ENCODE assay signal across 8 mouse cellular contexts in genomic region chr10:37138311-37138731, GRCm38 (mm10). TPM values are rescaled to one million over a fixed set of nuclear protein-coding genes. Genes with fewer than 3 reads are reported as not detected.
DNase-seq lines count a peak whose midpoint lies in the region; ATAC-seq lines count a peak whose summit lies in the region.

No protein-coding gene starts in this region.

- H3K36me3 ChIP-seq in embryonic facial prominence, embryonic 10.5 days (replicated peaks) = peaks cover 36% of the 10 kb centered on the region
- H3K36me3 ChIP-seq in heart, embryonic 14.5 days (ENCODE audit: control insufficient read depth, insufficient read depth, low read length) = peaks cover 29% of the 10 kb centered on the region
- H3K36me3 ChIP-seq in liver, embryonic 16.5 days (ENCODE audit: control insufficient read depth, insufficient read depth) = no peaks in the 10 kb centered on the region; the same call in 1 of the 2 replicates

- DNase-seq in urinary bladder, postnatal 14 days (ENCODE audit: low spot score) = peak; percentile 17
- DNase-seq in urinary bladder, postnatal 10 days (ENCODE audit: low spot score) = no peak
- DNase-seq in embryonic facial prominence, embryonic 10.5 days (ENCODE audit: low spot score) = peak; percentile 70
- peak; percentile 16 for DNase-seq in large intestine, adult 2 months (ENCODE audit: low read depth, low spot score)
- DNase-seq in right cerebral cortex, adult 2 months (ENCODE audit: low spot score in 2 of 2) = peak; percentile 25 to 48

- peaks cover 12% of the 10 kb centered on the region for H3K4me1 ChIP-seq in embryonic facial prominence, embryonic 10.5 days
- 0 out of 4 replicates have a peak, but pooled peaks cover 0 to 9% of the 10 kb centered on the region in 2 experiments for H3K4me1 ChIP-seq in heart, embryonic 14.5 days (ENCODE audit: control insufficient read depth in 2 of 2, insufficient read depth in 2 of 2, low read length in 2 of 2)
- no peaks in the 10 kb centered on the region; the same call in 1 of the 2 replicates for H3K4me1 ChIP-seq in liver, embryonic 16.5 days (ENCODE audit: control insufficient read depth, low read depth, low read length)

- H3K4me2 ChIP-seq in heart, embryonic 14.5 days (ENCODE audit: low read length) = peak overlapping the region; percentile 85
- peak overlapping the region; percentile 79 for H3K4me2 ChIP-seq in liver, embryonic 16.5 days (ENCODE audit: low read depth, low read length)

- H3K27ac ChIP-seq in embryonic facial prominence, embryonic 10.5 days (replicated peaks) = peak overlapping the region; percentile 100
- H3K27ac ChIP-seq in heart, embryonic 14.5 days (replicated peaks in 1 of 2; ENCODE audit: control insufficient read depth in 1 of 2, insufficient read depth in 1 of 2, low read depth in 2 of 2, low read length in 2 of 2) = peak overlapping the region; percentile 93 to 96
- peak overlapping the region; percentile 86 for H3K27ac ChIP-seq in liver, embryonic 16.5 days (ENCODE audit: low read length)

- H3K27me3 ChIP-seq in embryonic facial prominence, embryonic 10.5 days (replicated peaks; ENCODE audit: low read depth, poor library complexity, severe bottlenecking) = no peaks in the 10 kb centered on the region
- no peaks in the 10 kb centered on the region for H3K27me3 ChIP-seq in heart, embryonic 14.5 days (ENCODE audit: control insufficient read depth, insufficient read depth, low read length)
- H3K27me3 ChIP-seq in liver, embryonic 16.5 days (ENCODE audit: control insufficient read depth, insufficient read depth, low read depth, low read length) = peaks cover 69% of the 10 kb centered on the region

- H3K4me3 ChIP-seq in embryonic facial prominence, embryonic 10.5 days = peak overlapping the region; percentile 90
- peak overlapping the region; percentile 65 to 76 for H3K4me3 ChIP-seq in heart, embryonic 14.5 days (ENCODE audit: control insufficient read depth in 1 of 2, insufficient read depth in 1 of 2, low read depth in 1 of 2, low read length in 2 of 2)
- H3K4me3 ChIP-seq in liver, embryonic 16.5 days (ENCODE audit: low read depth, low read length) = peak overlapping the region; percentile 67

- H3K9me3 ChIP-seq in embryonic facial prominence, embryonic 10.5 days = no peaks in the 10 kb centered on the region
- no peaks in the 10 kb centered on the region for H3K9me3 ChIP-seq in heart, embryonic 14.5 days (ENCODE audit: control insufficient read depth, low read length)
- H3K9me3 ChIP-seq in liver, embryonic 16.5 days (replicated peaks; ENCODE audit: control insufficient read depth, low read length) = no peaks in the 10 kb centered on the region

- ATAC-seq in heart, embryonic 14.5 days (ENCODE audit: insufficient number of reproducible peaks, insufficient read depth, low FRiP score, low read depth) = no peak
- no peak for ATAC-seq in liver, embryonic 16.5 days (ENCODE audit: low read depth)
- ATAC-seq in erythroid progenitor cell, adult 5-6 weeks (replicated peaks; ENCODE audit: low FRiP score, poor library complexity, severe bottlenecking) = no peak

- WGBS in embryonic facial prominence, embryonic 10.5 days = under 1% methylated on average over 26 of the region's 26 CpGs
- under 1% methylated on average over 26 of the region's 26 CpGs for WGBS in heart, embryonic 14.5 days
- WGBS in large intestine, adult 2 months = under 1% methylated on average over 26 of the region's 26 CpGs
- WGBS in liver, embryonic 16.5 days (ENCODE audit: insufficient replicate concordance) = 1% methylated on average over 26 of the region's 26 CpGs

- H3K9ac ChIP-seq in heart, embryonic 14.5 days (ENCODE audit: low read length) = peak overlapping the region; percentile 97
- peak overlapping the region; percentile 66 for H3K9ac ChIP-seq in liver, embryonic 16.5 days (ENCODE audit: low read depth, low read length)

RNA-seq across cellular contexts. Expression of gene Marcks, which starts 0.4 kb away (rescaled TPM):
- 135 and 155 TPM in 2 replicates for polyA plus RNA-seq in embryonic facial prominence, embryonic 10.5 days (2016; fragmentation: Nextera tagmentation; extraction: Ambion mirVana)
- 92.2 and 96.5 TPM in 2 replicates for polyA plus RNA-seq in heart, embryonic 14.5 days (2014; fragmentation: Nextera tagmentation; extraction: Ambion mirVana)
- polyA plus RNA-seq in large intestine, adult 2 months (2012; rRNA removed) = 9.2 and 14.8 TPM in 2 replicates
- polyA plus RNA-seq in liver, embryonic 16.5 days (2015; fragmentation: Nextera tagmentation; extraction: Ambion mirVana) = 13.3 and 14.1 TPM in 2 replicates
- total RNA-seq in erythroid progenitor cell, adult 5-6 weeks (2015; ENCODE audit: low replicate concordance) = 13.0 and 18.9 TPM in 2 replicates
- total RNA-seq in erythroid progenitor cell, adult 5-6 weeks (2017; ENCODE audit: low replicate concordance) = 14.0 and 17.3 TPM in 2 replicates
